Mouse (Mus musculus): ENCODE data around the gene Cdkal1.

GRCm38 (mm10) chr13:29698307-29698985 lies 157.0 kb downstream of the Cdkal1 start:
- TF ChIP-seq MXI1 (IDR thresholded peaks at IDR 0.05; ENCODE audit: low read depth, low read length) (no peak), POLR2AphosphoS2 (IDR thresholded peaks at IDR 0.05; ENCODE audit: low read depth, low read length) (no peak), MAX (IDR thresholded peaks at IDR 0.05; ENCODE audit: low read length) (no peak), CTCF (conservative IDR thresholded peaks at IDR 0.05 in 1 of 2, IDR thresholded peaks at IDR 0.05 in 1 of 2; ENCODE audit: low read depth in 2 of 2, low read length in 2 of 2) (no peak), USF2 (conservative IDR thresholded peaks at IDR 0.05; ENCODE audit: low read depth, low read length) (no peak), USF1 (IDR thresholded peaks at IDR 0.05; ENCODE audit: low read depth, low read length) (no peak), EP300 (IDR thresholded peaks at IDR 0.05; ENCODE audit: low read length) (no peak), POLR2A (IDR thresholded peaks at IDR 0.05; ENCODE audit: low read depth, low read length) (no peak), ETS1 (conservative IDR thresholded peaks at IDR 0.05; ENCODE audit: low read depth, low read length) (no peak), IRF4 (IDR thresholded peaks at IDR 0.05; ENCODE audit: low read depth, low read length) (no peak)
